Mouse (Mus musculus): ENCODE measurements at regions not wholly inside any gene's neighbourhood (a gene's known extent, or its start where the extent isn't known, plus 50 kb on each side); places are given as distances from the start of the nearest gene placed in this dataset.

GRCm38 (mm10) chr4:27130108-27130507 lies 783.4 kb upstream of the Manea start:
- no peak for DNase-seq (ENCODE audit: low read depth, low spot score)

GRCm38 (mm10) chr4:27117978-27118377 lies 771.3 kb upstream of the Manea start:
- DNase-seq (ENCODE audit: low read depth, low spot score): no peak

GRCm38 (mm10) chr4:27117075-27117827 lies 770.6 kb upstream of the Manea start:
- no peak for DNase-seq (ENCODE audit: low read depth, low spot score)

- DNase-seq (ENCODE audit: low read depth, low spot score): peak; percentile 88
Measured at GRCm38 (mm10) chr4:27105436-27105835, 758.7 kb upstream of the Manea start.

- no peak for DNase-seq (ENCODE audit: low read depth, low spot score)
Measured at GRCm38 (mm10) chr4:27096245-27096644, 749.6 kb upstream of the Manea start.

GRCm38 (mm10) chr4:27049971-27050370 lies 703.3 kb upstream of the Manea start:
- DNase-seq (ENCODE audit: low read depth, low spot score): no peak

- no peak for DNase-seq (ENCODE audit: low read depth, low spot score)
Measured at GRCm38 (mm10) chr4:27049226-27049625, 702.5 kb upstream of the Manea start.

All from R1 (cell line).